Mouse (Mus musculus): ENCODE measurements at regions not wholly inside any gene's neighbourhood (a gene's known extent, or its start where the extent isn't known, plus 50 kb on each side); places are given as distances from the start of the nearest gene placed in this dataset.

- TF ChIP-seq POLR2A (IDR thresholded peaks at IDR 0.05; ENCODE audit: low read depth, low read length) = no peak
- TF ChIP-seq CTCF (conservative IDR thresholded peaks at IDR 0.05; ENCODE audit: insufficient read depth, insufficient read length, low read depth, low read length) = no peak
These were observed 396.0 kb upstream of the Klhl29 start for GRCm38 (mm10) chr12:5771399-5771978.
